Mouse (Mus musculus) spleen, adult 2 months (tissue): ENCODE results near the gene Nme4.

Source experiments
- CTCF ChIP-seq: fragments of 200-500 bp; IDR thresholded peaks from 2 replicates; pipeline ENCODE4 v1.5.1; 2011; ENCODE audit warnings: mild to moderate bottlenecking, inconsistent platforms; ENCODE audit not compliant: insufficient read depth, insufficient read length, insufficient replicate concordance; ENCODE audit errors: extremely low read depth
- POLR2A ChIP-seq: fragments of 200-500 bp; IDR thresholded peaks from 2 replicates; pipeline ENCODE4 v1.6.1; 2011; ENCODE audit warnings: low read depth, low read length, inconsistent platforms

GRCm38 (mm10) chr17:26057278-26057677, 38.1 kb downstream of the Nme4 start:
- TF ChIP-seq CTCF (no peak), POLR2A (no peak)
